Mouse (Mus musculus): Measurements from ENCODE around the gene Nexn.
"Not testable (repeated sequence)": the region's sequence is repeated elsewhere in the genome, so short reads cannot be mapped to it uniquely, and the experiment has no call there.

Gene Nexn

DNA sequence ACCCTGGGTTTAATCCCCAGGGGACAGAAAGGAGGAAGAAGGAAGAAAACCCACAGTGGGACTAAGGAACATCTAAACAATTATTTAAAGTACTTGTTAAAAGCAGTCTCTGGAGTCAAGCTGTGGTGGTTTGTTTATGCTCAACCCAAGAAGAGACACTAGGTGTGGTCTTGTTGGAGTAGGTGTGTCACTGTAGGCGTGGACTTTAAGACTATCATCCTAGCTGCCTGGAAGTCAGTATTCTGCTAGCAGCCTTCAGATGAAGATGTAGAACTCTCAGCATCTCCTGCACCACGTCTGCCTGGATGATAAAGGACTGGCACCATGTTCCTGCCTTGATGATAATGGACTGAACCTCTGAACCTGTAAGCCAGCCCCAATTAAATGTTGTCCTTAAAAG lies 68.9 kb downstream of the Nexn start:
- DNase-seq (ENCODE audit: low read depth, low spot score), result not testable (repeated sequence)

GRCm38 (mm10) chr3:152193635-152194097 lies 72.5 kb downstream of the Nexn start:
- DNase-seq (ENCODE audit: low read depth, low spot score), result peak; percentile 89

DNA sequence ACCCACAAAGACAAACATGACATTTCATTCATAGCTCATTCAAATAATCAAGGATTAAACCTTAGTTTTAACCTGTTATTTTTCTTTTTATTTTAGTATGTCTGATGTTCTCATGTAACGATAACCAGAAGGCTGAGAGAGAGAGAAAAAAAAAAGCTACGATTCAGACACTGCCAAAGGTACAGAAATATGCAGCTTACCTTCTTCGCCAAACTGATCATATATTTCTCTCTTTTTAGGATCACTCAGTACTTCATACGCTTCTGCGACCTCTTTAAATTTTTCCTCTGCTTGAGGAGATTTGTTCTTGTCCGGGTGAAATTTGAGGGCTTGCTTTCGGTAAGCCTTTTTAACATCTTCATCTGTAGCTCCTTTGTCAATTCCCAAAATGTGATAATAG lies 73.0 kb downstream of the Nexn start:
- no peak for DNase-seq (ENCODE audit: low read depth, low spot score)

DNA sequence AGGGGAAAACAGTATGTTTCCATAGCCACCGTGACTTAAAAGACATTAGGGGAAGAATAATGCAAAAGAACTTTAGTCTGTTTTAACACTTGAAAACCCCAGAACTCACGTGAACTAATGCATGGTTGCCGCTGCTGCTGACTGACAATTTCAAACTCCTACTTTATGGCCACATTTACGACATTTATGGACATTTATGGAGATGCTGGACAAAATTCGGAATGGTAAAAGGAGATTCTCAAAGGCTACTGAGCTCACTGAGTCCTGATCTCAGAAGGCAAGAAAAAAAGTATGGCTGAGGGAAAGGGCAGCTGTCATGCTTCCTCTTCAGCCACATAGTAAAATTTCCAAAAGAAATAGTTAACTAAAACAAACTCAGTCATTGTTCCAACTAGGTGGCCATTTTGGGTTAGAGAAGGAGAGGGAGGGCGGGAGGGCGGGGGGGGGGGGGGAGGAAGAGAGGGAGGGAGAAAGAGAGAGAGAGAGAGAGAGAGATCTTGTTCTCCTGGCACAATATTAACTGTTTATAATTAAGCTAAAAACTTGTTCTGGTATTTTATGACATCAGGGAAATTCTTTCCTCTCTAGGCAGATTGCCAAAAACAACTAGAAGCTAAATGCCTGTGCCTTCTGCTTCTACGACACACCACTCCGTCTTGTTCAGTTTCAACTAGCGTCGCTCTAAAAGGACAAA lies 73.8 kb downstream of the Nexn start:
- peak; percentile 58 for DNase-seq (ENCODE audit: low read depth, low spot score)

- DNase-seq (ENCODE audit: low read depth, low spot score), result no peak
These were observed 74.3 kb downstream of the Nexn start for GRCm38 (mm10) chr3:152191791-152192237.

GRCm38 (mm10) chr3:152190679-152191477 lies 75.3 kb downstream of the Nexn start:
- DNase-seq (ENCODE audit: low read depth, low spot score), result no peak

DNA sequence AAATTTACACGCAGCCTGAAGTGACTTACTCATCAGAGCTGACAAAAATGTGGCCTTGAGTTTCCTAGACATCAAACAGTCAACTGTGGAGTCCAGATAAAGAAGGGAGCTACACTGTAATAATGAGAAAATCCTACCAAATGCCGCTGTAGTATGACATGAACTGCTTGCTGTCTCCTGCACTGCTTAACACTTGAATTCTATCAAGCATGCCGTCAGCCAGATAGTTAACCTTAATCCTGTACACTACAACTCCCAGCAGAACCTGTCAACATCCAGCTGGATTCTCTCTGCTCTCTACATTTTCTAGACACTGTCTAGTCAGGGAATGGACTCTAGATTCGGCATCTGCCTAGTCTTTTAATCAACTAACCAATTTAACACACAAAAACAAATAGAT lies 76.8 kb downstream of the Nexn start:
- DNase-seq (ENCODE audit: low read depth, low spot score), result no peak

All from CD4-positive helper T cell, adult 2 months (primary cell).